Mouse (Mus musculus): ENCODE measurements around the gene Uvrag.
A peak's percentile ranks its signal among the peaks of the same experiment; 100 is the strongest.
"Not testable (repeated sequence)": the region's sequence is repeated elsewhere in the genome, so short reads cannot be mapped to it uniquely, and the experiment has no call there.

The Uvrag gene

GRCm38 (mm10) chr7:99097781-99098180 lies 43.2 kb downstream of the Uvrag start:
- DNase-seq (ENCODE audit: low read depth, low spot score): no peak

GRCm38 (mm10) chr7:99097128-99097527 lies 43.8 kb downstream of the Uvrag start:
- DNase-seq (ENCODE audit: low read depth, low spot score): no peak

GRCm38 (mm10) chr7:99095191-99095590 lies 45.8 kb downstream of the Uvrag start:
- DNase-seq (ENCODE audit: low read depth, low spot score): peak; percentile 69

GRCm38 (mm10) chr7:99094336-99094735 lies 46.6 kb downstream of the Uvrag start:
- no peak for DNase-seq (ENCODE audit: low read depth, low spot score)

GRCm38 (mm10) chr7:99091915-99092645 lies 48.9 kb downstream of the Uvrag start:
- DNase-seq (ENCODE audit: low read depth, low spot score): no peak

- no peak for DNase-seq (ENCODE audit: low read depth, low spot score)
Measured at GRCm38 (mm10) chr7:99089716-99090115, 51.2 kb downstream of the Uvrag start.

GRCm38 (mm10) chr7:99088576-99089346 lies 52.2 kb downstream of the Uvrag start:
- DNase-seq (ENCODE audit: low read depth, low spot score): no peak

GRCm38 (mm10) chr7:99087581-99087980 lies 53.4 kb downstream of the Uvrag start:
- peak; percentile 25 for DNase-seq (ENCODE audit: low read depth, low spot score)

GRCm38 (mm10) chr7:99086646-99087443 lies 54.1 kb downstream of the Uvrag start:
- no peak for DNase-seq (ENCODE audit: low read depth, low spot score)

- DNase-seq (ENCODE audit: low read depth, low spot score): no peak
Measured at GRCm38 (mm10) chr7:99085249-99085648, 55.7 kb downstream of the Uvrag start.

- no peak for DNase-seq (ENCODE audit: low read depth, low spot score)
Measured at GRCm38 (mm10) chr7:99079522-99079921, 61.4 kb downstream of the Uvrag start.

- DNase-seq (ENCODE audit: low read depth, low spot score): no peak
Measured at GRCm38 (mm10) chr7:99078805-99079204, 62.1 kb downstream of the Uvrag start.

GRCm38 (mm10) chr7:99077234-99077633 lies 63.7 kb downstream of the Uvrag start:
- no peak for DNase-seq (ENCODE audit: low read depth, low spot score)

- DNase-seq (ENCODE audit: low read depth, low spot score): no peak
Measured at GRCm38 (mm10) chr7:99075101-99075500, 65.8 kb downstream of the Uvrag start.

GRCm38 (mm10) chr7:99073734-99074372 lies 67.1 kb downstream of the Uvrag start:
- DNase-seq (ENCODE audit: low read depth, low spot score): peak; percentile 31

GRCm38 (mm10) chr7:99067710-99068109 lies 73.2 kb downstream of the Uvrag start:
- DNase-seq (ENCODE audit: low read depth, low spot score): no peak

- no peak for DNase-seq (ENCODE audit: low read depth, low spot score)
Measured at GRCm38 (mm10) chr7:99065920-99066319, 75.0 kb downstream of the Uvrag start.

- DNase-seq (ENCODE audit: low read depth, low spot score): no peak
Measured at GRCm38 (mm10) chr7:99065391-99065831, 75.5 kb downstream of the Uvrag start.

- DNase-seq (ENCODE audit: low read depth, low spot score): no peak
Measured at GRCm38 (mm10) chr7:99064795-99065194, 76.1 kb downstream of the Uvrag start.

GRCm38 (mm10) chr7:99062263-99062662 lies 78.7 kb downstream of the Uvrag start:
- DNase-seq (ENCODE audit: low read depth, low spot score): not testable (repeated sequence)

- DNase-seq (ENCODE audit: low read depth, low spot score): no peak
Measured at GRCm38 (mm10) chr7:99061056-99061680, 79.8 kb downstream of the Uvrag start.

Data from ES-CJ7 (cell line).